Mouse (Mus musculus): ENCODE measurements around the gene Cerkl. TPM values are rescaled to one million over a fixed set of nuclear protein-coding genes. Genes with fewer than 3 reads are reported as not detected.
A peak's percentile ranks its signal among the peaks of the same experiment; 100 is the strongest.

Gene Cerkl
- polyA plus RNA-seq (2016; fragmentation: Nextera tagmentation; extraction: Ambion mirVana): 0.19 and 0.89 TPM in 2 replicates

GRCm38 (mm10) chr2:79456575-79457349 is at the start of gene Cerkl, which contains the start of gene Neurod1:
Cerkl (minus strand) TSS chr2:79456785.
Neurod1 (minus strand) TSS chr2:79456751.
- no peak within 1 kb of the TSS for H3K27ac ChIP-seq
- H3K4me1 ChIP-seq: peaks cover 36% of the 10 kb centered on the region
- H3K36me3 ChIP-seq: no peaks in the 10 kb centered on the region
- WGBS: 1% methylated on average over 42 of the region's 42 CpGs
- no peaks in the 10 kb centered on the region for H3K9me3 ChIP-seq (replicated peaks)
- H3K4me3 ChIP-seq: peak within 1 kb of the TSS; percentile 48
- DNase-seq (ENCODE audit: low spot score): peak; percentile 84
- H3K27me3 ChIP-seq (ENCODE audit: low read depth, poor library complexity, severe bottlenecking): peaks cover 92% of the 10 kb centered on the region

- H3K9me3 ChIP-seq (replicated peaks): no peaks in the 10 kb centered on the region
- no peaks in the 10 kb centered on the region for H3K27me3 ChIP-seq (ENCODE audit: low read depth, poor library complexity, severe bottlenecking)
- no peaks in the 10 kb centered on the region for H3K4me1 ChIP-seq
- 36% methylated on average over 10 of the region's 10 CpGs for WGBS
- no peak overlapping the region for H3K4me3 ChIP-seq
- no peak overlapping the region for H3K27ac ChIP-seq
- peak; percentile 79 for DNase-seq (ENCODE audit: low spot score)
- no peaks in the 10 kb centered on the region for H3K36me3 ChIP-seq
Observed at GRCm38 (mm10) chr2:79498990-79499755, 42.6 kb upstream of the Cerkl start.

GRCm38 (mm10) chr2:79485127-79485526 is 28.5 kb upstream of the Cerkl start:
- Histone ChIP-seq H3K4me3 (no peak overlapping the region), H3K9me3 (replicated peaks) (no peaks in the 10 kb centered on the region), H3K36me3 (no peaks in the 10 kb centered on the region), H3K27ac (no peak overlapping the region), H3K4me1 (no peaks in the 10 kb centered on the region), H3K27me3 (ENCODE audit: low read depth, poor library complexity, severe bottlenecking) (no peaks in the 10 kb centered on the region)
- no peak for DNase-seq (ENCODE audit: low spot score)
- 62% methylated on average over 3 of the region's 3 CpGs for WGBS

GRCm38 (mm10) chr2:79482511-79482910 is 25.9 kb upstream of the Cerkl start:
- Histone ChIP-seq H3K4me3 (no peak overlapping the region), H3K27me3 (ENCODE audit: low read depth, poor library complexity, severe bottlenecking) (no peaks in the 10 kb centered on the region), H3K4me1 (no peaks in the 10 kb centered on the region), H3K9me3 (replicated peaks) (no peaks in the 10 kb centered on the region), H3K27ac (no peak overlapping the region), H3K36me3 (no peaks in the 10 kb centered on the region)
- 84% methylated on average over 2 of the region's 2 CpGs for WGBS
- no peak for DNase-seq (ENCODE audit: low spot score)

GRCm38 (mm10) chr2:79462411-79462810 is 5.8 kb upstream of the Cerkl start:
- Histone ChIP-seq H3K36me3 (no peaks in the 10 kb centered on the region), H3K4me1 (peaks cover 19% of the 10 kb centered on the region), H3K9me3 (replicated peaks) (no peaks in the 10 kb centered on the region), H3K4me3 (no peak overlapping the region), H3K27me3 (ENCODE audit: low read depth, poor library complexity, severe bottlenecking) (peaks cover 39% of the 10 kb centered on the region), H3K27ac (no peak overlapping the region)
- WGBS: 77% methylated on average over 4 of the region's 4 CpGs
- DNase-seq (ENCODE audit: low spot score): no peak

GRCm38 (mm10) chr2:79461861-79462260 is 5.3 kb upstream of the Cerkl start:
- Histone ChIP-seq H3K36me3 (no peaks in the 10 kb centered on the region), H3K4me3 (no peak overlapping the region), H3K9me3 (replicated peaks) (no peaks in the 10 kb centered on the region), H3K27ac (no peak overlapping the region), H3K4me1 (peaks cover 22% of the 10 kb centered on the region), H3K27me3 (ENCODE audit: low read depth, poor library complexity, severe bottlenecking) (peaks cover 44% of the 10 kb centered on the region)
- DNase-seq (ENCODE audit: low spot score): no peak
- 86% methylated on average over 2 of the region's 2 CpGs for WGBS

GRCm38 (mm10) chr2:79460586-79460985 is 4.0 kb upstream of the Cerkl start:
- peaks cover 57% of the 10 kb centered on the region for H3K27me3 ChIP-seq (ENCODE audit: low read depth, poor library complexity, severe bottlenecking)
- H3K4me3 ChIP-seq: no peak overlapping the region
- no peak overlapping the region for H3K27ac ChIP-seq
- H3K36me3 ChIP-seq: no peaks in the 10 kb centered on the region
- 0% methylated on average over 2 of the region's 2 CpGs for WGBS
- no peaks in the 10 kb centered on the region for H3K9me3 ChIP-seq (replicated peaks)
- peak; percentile 52 for DNase-seq (ENCODE audit: low spot score)
- peaks cover 29% of the 10 kb centered on the region for H3K4me1 ChIP-seq

- no peak overlapping the region for H3K4me3 ChIP-seq
- no peak overlapping the region for H3K27ac ChIP-seq
- peaks cover 62% of the 10 kb centered on the region for H3K27me3 ChIP-seq (ENCODE audit: low read depth, poor library complexity, severe bottlenecking)
- H3K4me1 ChIP-seq: peaks cover 29% of the 10 kb centered on the region
- H3K9me3 ChIP-seq (replicated peaks): no peaks in the 10 kb centered on the region
- 9% methylated on average over 14 of the region's 14 CpGs for WGBS
- DNase-seq (ENCODE audit: low spot score): no peak
- no peaks in the 10 kb centered on the region for H3K36me3 ChIP-seq
Observed at GRCm38 (mm10) chr2:79460107-79460506, 3.5 kb upstream of the Cerkl start.

GRCm38 (mm10) chr2:79459061-79460045 is 2.8 kb upstream of the Cerkl start:
- peak; percentile 39 for DNase-seq (ENCODE audit: low spot score)
- no peak overlapping the region for H3K27ac ChIP-seq
- H3K4me3 ChIP-seq: peak overlapping the region; percentile 31
- no peaks in the 10 kb centered on the region for H3K36me3 ChIP-seq
- H3K27me3 ChIP-seq (ENCODE audit: low read depth, poor library complexity, severe bottlenecking): peaks cover 69% of the 10 kb centered on the region
- no peaks in the 10 kb centered on the region for H3K9me3 ChIP-seq (replicated peaks)
- WGBS: 1% methylated on average over 44 of the region's 44 CpGs
- peaks cover 31% of the 10 kb centered on the region for H3K4me1 ChIP-seq

- H3K4me1 ChIP-seq: peaks cover 36% of the 10 kb centered on the region
- DNase-seq (ENCODE audit: low spot score): no peak
- no peak overlapping the region for H3K27ac ChIP-seq
- H3K4me3 ChIP-seq: no peak overlapping the region
- H3K9me3 ChIP-seq (replicated peaks): no peaks in the 10 kb centered on the region
- WGBS: 28% methylated on average over 3 of the region's 3 CpGs
- H3K27me3 ChIP-seq (ENCODE audit: low read depth, poor library complexity, severe bottlenecking): peaks cover 84% of the 10 kb centered on the region
- H3K36me3 ChIP-seq: no peaks in the 10 kb centered on the region
Observed at GRCm38 (mm10) chr2:79457932-79458331, 1.3 kb upstream of the Cerkl start.

- H3K27ac ChIP-seq: no peak overlapping the region
- no peak overlapping the region for H3K4me3 ChIP-seq
- DNase-seq (ENCODE audit: low spot score): no peak
- H3K9me3 ChIP-seq (replicated peaks): no peaks in the 10 kb centered on the region
- H3K27me3 ChIP-seq (ENCODE audit: low read depth, poor library complexity, severe bottlenecking): peaks cover 88% of the 10 kb centered on the region
- 53% methylated on average over 3 of the region's 3 CpGs for WGBS
- H3K4me1 ChIP-seq: peaks cover 36% of the 10 kb centered on the region
- no peaks in the 10 kb centered on the region for H3K36me3 ChIP-seq
Observed at GRCm38 (mm10) chr2:79457434-79457833, 849 bp upstream of the Cerkl start.

- no peak for DNase-seq (ENCODE audit: low spot score)
- no peak overlapping the region for H3K4me3 ChIP-seq
- H3K4me1 ChIP-seq: peaks cover 36% of the 10 kb centered on the region
- WGBS: 2% methylated on average over 10 of the region's 10 CpGs
- no peaks in the 10 kb centered on the region for H3K36me3 ChIP-seq
- H3K27me3 ChIP-seq (ENCODE audit: low read depth, poor library complexity, severe bottlenecking): peaks cover 97% of the 10 kb centered on the region
- no peaks in the 10 kb centered on the region for H3K9me3 ChIP-seq (replicated peaks)
- no peak overlapping the region for H3K27ac ChIP-seq
Observed at GRCm38 (mm10) chr2:79455646-79456045, 939 bp downstream of the Cerkl start.

All from limb, embryonic 10.5 days (tissue).